Mouse (Mus musculus): ENCODE data around the gene Ctla4.

DNA sequence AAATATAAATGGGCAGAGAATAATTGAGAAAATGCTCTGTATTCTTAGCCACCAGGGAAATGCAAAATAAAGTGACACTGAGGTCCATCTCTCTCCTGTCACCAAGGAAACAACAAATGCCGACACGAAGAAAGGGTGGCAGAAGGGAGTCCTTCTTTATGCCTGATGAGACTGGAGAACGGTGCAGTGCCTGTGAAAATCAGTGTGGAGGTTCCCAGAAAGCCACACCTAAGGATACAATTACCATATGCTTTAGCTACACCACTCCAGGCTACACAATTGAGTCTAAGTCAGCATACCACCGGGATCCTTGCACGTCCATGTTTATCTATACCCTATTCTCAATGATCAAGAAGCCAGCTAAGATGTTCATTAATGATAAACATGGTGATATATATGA, 25.4 kb upstream of the Ctla4 start:
- TF ChIP-seq CTCF (IDR thresholded peaks at IDR 0.05; ENCODE audit: control insufficient read depth, insufficient read depth, insufficient read length), result no peak
- TF ChIP-seq USF1 (IDR thresholded peaks at IDR 0.05; ENCODE audit: low read depth), result no peak
- no peak for TF ChIP-seq MAX (IDR thresholded peaks at IDR 0.05)

Data from C2C12 (cell line).